Mouse (Mus musculus): ENCODE measurements around the gene Btnl6. TPM values are rescaled to one million over a fixed set of nuclear protein-coding genes. Genes with fewer than 3 reads are reported as not detected.
"Not testable (repeated sequence)": the region's sequence is repeated elsewhere in the genome, so short reads cannot be mapped to it uniquely, and the experiment has no call there.

The Btnl6 gene
- polyA plus RNA-seq, 1 experiment from 2014 or later, result not detected

DNA sequence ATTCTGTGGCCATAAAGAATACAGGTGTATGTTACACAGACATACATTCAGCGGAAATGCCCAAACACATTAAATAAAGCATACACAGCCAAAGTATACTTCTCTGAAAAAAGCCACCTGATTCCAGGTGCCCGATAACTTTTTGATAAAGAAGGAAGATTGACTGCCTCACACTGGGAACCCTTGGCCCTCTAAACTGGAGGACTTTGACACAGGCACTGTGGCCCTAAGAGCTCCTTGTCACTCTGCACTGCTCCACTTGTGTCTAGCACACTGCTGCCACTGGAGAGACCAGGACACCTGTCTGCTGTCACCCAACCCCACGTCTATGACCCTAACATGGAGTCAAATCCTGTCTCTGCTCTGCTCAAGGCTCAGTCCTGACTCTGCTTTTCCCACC is 42.1 kb downstream of the Btnl6 start:
- no peaks in the 10 kb centered on the region for H3K4me1 ChIP-seq (ENCODE audit: insufficient read depth, low read length)
- no peaks in the 10 kb centered on the region for H3K36me3 ChIP-seq (ENCODE audit: insufficient read depth, low read length)
- H3K4me2 ChIP-seq (replicated peaks; ENCODE audit: low read depth, low read length), result no peak overlapping the region
- no peak for ATAC-seq (ENCODE audit: low FRiP score, low TSS enrichment)
- H3K9ac ChIP-seq (replicated peaks; ENCODE audit: low read length), result no peak overlapping the region
- H3K27me3 ChIP-seq (ENCODE audit: insufficient read depth, low read length), result no peaks in the 10 kb centered on the region
- no peaks in the 10 kb centered on the region for H3K9me3 ChIP-seq (ENCODE audit: low read length)
- H3K4me3 ChIP-seq (ENCODE audit: low read length), result no peak overlapping the region
- WGBS, result 69% methylated on average over 3 of the region's 3 CpGs
- H3K27ac ChIP-seq (ENCODE audit: low read length), result no peak overlapping the region

DNA sequence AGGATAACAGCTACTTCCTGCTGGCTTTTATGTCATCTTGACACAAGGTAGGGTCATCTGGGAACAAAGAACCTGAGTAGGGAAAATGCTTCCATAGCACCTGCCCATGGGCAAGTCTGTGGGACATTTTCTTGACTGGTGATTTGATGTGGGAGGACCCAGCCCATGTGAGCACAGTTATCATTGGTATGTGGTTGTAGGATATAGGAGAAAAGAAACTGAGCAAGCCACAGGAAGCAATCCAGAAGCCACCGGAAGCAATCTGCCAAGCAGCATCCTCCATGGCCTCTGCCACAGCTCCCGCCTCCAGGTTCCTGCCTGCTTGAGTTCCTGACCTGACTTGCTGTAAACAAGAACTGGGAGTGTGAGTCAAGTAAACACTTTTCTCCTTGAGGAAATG is 46.7 kb downstream of the Btnl6 start:
- ATAC-seq (ENCODE audit: low FRiP score, low TSS enrichment), result no peak
- Histone ChIP-seq H3K4me2 (replicated peaks; ENCODE audit: low read depth, low read length) (no peak overlapping the region), H3K36me3 (ENCODE audit: insufficient read depth, low read length) (no peaks in the 10 kb centered on the region), H3K9me3 (ENCODE audit: low read length) (no peaks in the 10 kb centered on the region), H3K27ac (ENCODE audit: low read length) (no peak overlapping the region), H3K4me3 (ENCODE audit: low read length) (no peak overlapping the region), H3K27me3 (ENCODE audit: insufficient read depth, low read length) (no peaks in the 10 kb centered on the region), H3K4me1 (ENCODE audit: insufficient read depth, low read length) (no peaks in the 10 kb centered on the region), H3K9ac (replicated peaks; ENCODE audit: low read length) (no peak overlapping the region)
- 83% methylated on average over 2 of the region's 2 CpGs for WGBS

DNA sequence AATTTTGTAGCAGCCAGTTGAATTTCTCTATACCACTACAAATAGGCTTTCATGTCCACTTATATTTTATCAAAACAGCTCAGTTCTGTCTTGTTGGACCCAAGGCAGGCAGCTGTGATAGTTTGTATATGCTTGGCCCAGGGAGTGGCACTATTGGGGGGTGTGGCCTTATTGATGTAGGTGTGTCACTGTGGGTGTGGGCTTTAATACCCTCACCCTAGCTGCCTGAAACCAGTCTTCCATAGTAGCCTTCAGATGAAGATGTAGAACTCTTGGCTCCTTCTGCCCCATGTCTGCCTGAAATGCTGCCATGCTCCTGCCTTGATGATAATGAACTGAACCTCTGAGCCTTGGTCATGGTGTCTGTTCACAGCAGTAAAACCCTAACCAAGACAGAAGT is 51.2 kb downstream of the Btnl6 start:
- not testable (repeated sequence) for H3K27ac ChIP-seq (ENCODE audit: low read length); H3K27me3 ChIP-seq (ENCODE audit: insufficient read depth, low read length); H3K36me3 ChIP-seq (ENCODE audit: insufficient read depth, low read length); H3K4me2 ChIP-seq (replicated peaks; ENCODE audit: low read depth, low read length); H3K9me3 ChIP-seq (ENCODE audit: low read length); H3K4me3 ChIP-seq (ENCODE audit: low read length); H3K4me1 ChIP-seq (ENCODE audit: insufficient read depth, low read length); ATAC-seq (ENCODE audit: low FRiP score, low TSS enrichment); H3K9ac ChIP-seq (replicated peaks; ENCODE audit: low read length)

DNA sequence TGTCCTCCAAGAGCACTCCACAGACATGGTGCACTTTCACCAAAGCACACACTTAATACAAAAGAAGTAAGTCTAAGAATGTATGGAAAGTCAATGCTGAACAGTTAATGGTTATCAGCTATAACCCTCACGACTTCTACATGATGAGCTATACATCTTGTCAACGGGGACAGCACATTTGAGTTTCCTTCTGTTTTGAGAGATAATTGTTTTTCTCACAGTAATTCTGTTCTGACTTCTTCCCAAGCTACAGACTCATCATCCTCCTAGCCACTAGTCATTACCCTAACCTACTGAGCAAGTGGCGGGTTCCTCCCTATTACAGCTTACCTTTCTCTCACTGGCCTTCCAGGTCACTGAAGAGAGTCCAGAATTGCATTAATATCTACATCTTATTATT is 57.9 kb downstream of the Btnl6 start:
- Histone ChIP-seq H3K9me3 (ENCODE audit: low read length) (no peaks in the 10 kb centered on the region), H3K4me2 (replicated peaks; ENCODE audit: low read depth, low read length) (no peak overlapping the region), H3K4me1 (ENCODE audit: insufficient read depth, low read length) (no peaks in the 10 kb centered on the region), H3K27me3 (ENCODE audit: insufficient read depth, low read length) (no peaks in the 10 kb centered on the region), H3K27ac (ENCODE audit: low read length) (no peak overlapping the region), H3K36me3 (ENCODE audit: insufficient read depth, low read length) (no peaks in the 10 kb centered on the region), H3K4me3 (ENCODE audit: low read length) (no peak overlapping the region), H3K9ac (replicated peaks; ENCODE audit: low read length) (no peak overlapping the region)
- no peak for ATAC-seq (ENCODE audit: low FRiP score, low TSS enrichment)
- 85% methylated on average over 3 of the region's 3 CpGs for WGBS

Other genes with a start within 250 kb of the Btnl6 start
- gene H2-Aa, start 229.5 kb downstream of the Btnl6 start, polyA plus RNA-seq (2015; fragmentation: Nextera tagmentation; extraction: Ambion mirVana), result 2.6 and 3.3 TPM in 2 replicates
- 7.8 and 8.4 TPM in 2 replicates for gene H2-Eb1, start 211.5 kb downstream of the Btnl6 start, polyA plus RNA-seq (2015; fragmentation: Nextera tagmentation; extraction: Ambion mirVana)
- 0.04 TPM in 1 of 2 replicates, not detected in the other for gene H2-Eb2, start 191.7 kb downstream of the Btnl6 start, polyA plus RNA-seq (2015; fragmentation: Nextera tagmentation; extraction: Ambion mirVana)
- gene Btnl2, start 162.5 kb downstream of the Btnl6 start, polyA plus RNA-seq (2015; fragmentation: Nextera tagmentation; extraction: Ambion mirVana), result not detected in 2 replicates
- gene Btnl1, start 140.2 kb downstream of the Btnl6 start, polyA plus RNA-seq (2015; fragmentation: Nextera tagmentation; extraction: Ambion mirVana), result not detected in 2 replicates
- 0.23 and 0.74 TPM in 2 replicates for gene BC051142, start 118.5 kb downstream of the Btnl6 start, polyA plus RNA-seq (2015; fragmentation: Nextera tagmentation; extraction: Ambion mirVana)
- gene Btnl4, start 40.0 kb downstream of the Btnl6 start, polyA plus RNA-seq (2015; fragmentation: Nextera tagmentation; extraction: Ambion mirVana), result not detected in 2 replicates
- 7.6 and 12.0 TPM in 2 replicates for gene Notch4, start 46.9 kb upstream of the Btnl6 start, polyA plus RNA-seq (2015; fragmentation: Nextera tagmentation; extraction: Ambion mirVana)
- gene Gpsm3, start 72.5 kb upstream of the Btnl6 start, polyA plus RNA-seq (2015; fragmentation: Nextera tagmentation; extraction: Ambion mirVana), result 21.5 and 25.6 TPM in 2 replicates
- gene Pbx2, start 73.9 kb upstream of the Btnl6 start, polyA plus RNA-seq (2015; fragmentation: Nextera tagmentation; extraction: Ambion mirVana), result 13.1 and 15.6 TPM in 2 replicates
- 8.8 and 16.8 TPM in 2 replicates for gene Ager, start 80.5 kb upstream of the Btnl6 start, polyA plus RNA-seq (2015; fragmentation: Nextera tagmentation; extraction: Ambion mirVana)
- 185 and 190 TPM in 2 replicates for gene Rnf5, start 86.3 kb upstream of the Btnl6 start, polyA plus RNA-seq (2015; fragmentation: Nextera tagmentation; extraction: Ambion mirVana)
- 81.8 and 83.1 TPM in 2 replicates for gene Agpat1, start 86.9 kb upstream of the Btnl6 start, polyA plus RNA-seq (2015; fragmentation: Nextera tagmentation; extraction: Ambion mirVana)
- gene Egfl8, start 98.6 kb upstream of the Btnl6 start, polyA plus RNA-seq (2015; fragmentation: Nextera tagmentation; extraction: Ambion mirVana), result 4.0 and 6.0 TPM in 2 replicates
- gene Ppt2, start 111.2 kb upstream of the Btnl6 start, polyA plus RNA-seq (2015; fragmentation: Nextera tagmentation; extraction: Ambion mirVana), result 47.3 and 53.7 TPM in 2 replicates
- gene Prrt1, start 112.2 kb upstream of the Btnl6 start, polyA plus RNA-seq (2015; fragmentation: Nextera tagmentation; extraction: Ambion mirVana), result 0.23 and 0.29 TPM in 2 replicates
- gene Fkbpl, start 127.4 kb upstream of the Btnl6 start, polyA plus RNA-seq (2015; fragmentation: Nextera tagmentation; extraction: Ambion mirVana), result 17.5 and 17.7 TPM in 2 replicates
- gene Atf6b, start 129.8 kb upstream of the Btnl6 start, polyA plus RNA-seq (2015; fragmentation: Nextera tagmentation; extraction: Ambion mirVana), result 103 and 106 TPM in 2 replicates
- 0.51 and 0.52 TPM in 2 replicates for gene Tnxb, start 153.2 kb upstream of the Btnl6 start, polyA plus RNA-seq (2015; fragmentation: Nextera tagmentation; extraction: Ambion mirVana)
- gene C4b, start 226.5 kb upstream of the Btnl6 start, polyA plus RNA-seq (2015; fragmentation: Nextera tagmentation; extraction: Ambion mirVana), result 0.78 and 1.5 TPM in 2 replicates

All from kidney, embryonic 16.5 days (tissue).